Mouse (Mus musculus) stomach, embryonic 16.5 days (tissue): ENCODE data around the gene Yod1. TPM values are rescaled to one million over a fixed set of nuclear protein-coding genes. Genes with fewer than 3 reads are reported as not detected.
A peak's percentile ranks its signal among the peaks of the same experiment; 100 is the strongest.

Experiments
- ATAC-seq: fragments of 200-750 bp; cut with Nextera tagmentation; 2 replicates; pipeline ENCODE4 v1.8.0; 2017; ENCODE audit warnings: moderate number of reproducible peaks, moderate TSS enrichment; ENCODE audit not compliant: insufficient read depth, low FRiP score
- H3K27ac ChIP-seq: fragments of 300-500 bp; sonication (generic); 2 replicates; pipeline ENCODE4 v1.5.1; 2014; ENCODE audit warnings: low read length
- H3K27me3 ChIP-seq: fragments of 300-500 bp; sonication (generic); 2 replicates; pipeline ENCODE4 v1.6.1; 2014; ENCODE audit warnings: low read length, control low read depth, mixed read lengths; ENCODE audit not compliant: control insufficient read depth, insufficient read depth
- H3K36me3 ChIP-seq: fragments of 300-500 bp; sonication (generic); 2 replicates; pipeline ENCODE4 v1.6.1; 2014; ENCODE audit warnings: low read length; ENCODE audit not compliant: control insufficient read depth, insufficient read depth
- H3K4me1 ChIP-seq: fragments of 300-500 bp; sonication (generic); 2 replicates; pipeline ENCODE4 v1.6.1; 2014; ENCODE audit warnings: low read length, control low read depth, mixed read lengths; ENCODE audit not compliant: control insufficient read depth, insufficient read depth
- H3K4me2 ChIP-seq: fragments of 300-500 bp; sonication (generic); 2 replicates; pipeline ENCODE4 v1.6.1; 2014; ENCODE audit warnings: low read depth, low read length, mixed read lengths
- H3K4me3 ChIP-seq: fragments of 300-500 bp; sonication (generic); replicated peaks from 2 replicates; pipeline ENCODE4 v1.5.1; 2014; ENCODE audit warnings: mild to moderate bottlenecking, low read length
- H3K9ac ChIP-seq: fragments of 300-500 bp; sonication (generic); 2 replicates; pipeline ENCODE4 v1.6.1; 2014; ENCODE audit warnings: low read length
- H3K9me3 ChIP-seq: fragments of 300-500 bp; sonication (generic); replicated peaks from 2 replicates; pipeline ENCODE4 v1.6.1; 2016; ENCODE audit warnings: low read length, control low read depth; ENCODE audit not compliant: control insufficient read depth
- WGBS: fragments of 180-500 bp; shearing (Covaris S2); extraction: QIAGEN DNeasy Blood & Tissue Kit; methylation state at CpG from one replicate; pipeline ENCODE4 v1.1.7; 2014; 5-methylcytosine and 5-hydroxymethylcytosine counted together
- polyA plus RNA-seq: library from polyadenylated mRNA; unstranded; fragments of >200 nt; fragmentation: Nextera tagmentation; extraction: Ambion mirVana; gene quantifications from 2 replicates; pipeline ENCODE4 v1.2.1, GENCODE M21; 2015

Yod1 gene
- polyA plus RNA-seq, 1 experiment from 2014 or later, result 14.9 TPM

- Histone ChIP-seq H3K36me3 (no peaks in the 10 kb centered on the region), H3K27ac (no peak overlapping the region), H3K9me3 (no peaks in the 10 kb centered on the region), H3K4me1 (no peaks in the 10 kb centered on the region), H3K4me2 (no peak overlapping the region), H3K4me3 (no peak overlapping the region), H3K27me3 (no peaks in the 10 kb centered on the region), H3K9ac (no peak overlapping the region)
- WGBS, result 81% methylated on average over 3 of the region's 3 CpGs
- ATAC-seq, result no peak
These were observed 29.7 kb downstream of the Yod1 start for GRCm38 (mm10) chr1:130746819-130747218.

GRCm38 (mm10) chr1:130759689-130760088 is 42.6 kb downstream of the Yod1 start:
- Histone ChIP-seq H3K27me3 (no peaks in the 10 kb centered on the region), H3K4me1 (no peaks in the 10 kb centered on the region), H3K9me3 (no peaks in the 10 kb centered on the region), H3K36me3 (no peaks in the 10 kb centered on the region), H3K4me2 (no peak overlapping the region), H3K9ac (no peak overlapping the region), H3K4me3 (no peak overlapping the region), H3K27ac (no peak overlapping the region)
- no peak for ATAC-seq
- 64% methylated on average over 9 of the region's 9 CpGs for WGBS

DNA sequence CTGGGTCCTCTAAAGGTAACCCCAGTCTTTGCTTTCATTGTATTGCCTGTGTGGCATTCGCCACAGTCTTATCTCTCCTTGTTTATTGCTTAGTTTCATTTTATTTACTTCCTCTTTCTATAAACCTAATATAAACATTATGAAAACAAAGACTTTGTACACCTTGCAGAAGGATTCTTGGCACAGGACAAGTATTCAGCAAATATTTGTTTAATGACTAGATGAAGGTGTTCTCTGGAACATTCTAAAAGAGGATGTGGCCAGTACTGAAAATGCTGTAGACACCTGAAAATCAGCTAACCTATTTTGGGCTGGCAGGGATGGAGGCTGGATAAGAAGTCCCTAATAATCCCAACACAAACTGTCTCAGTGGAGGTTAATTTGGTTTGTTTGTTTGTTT is 44.5 kb downstream of the Yod1 start:
- H3K27ac ChIP-seq, result peak overlapping the region; percentile 41; the same call in 1 of the 2 replicates
- H3K27me3 ChIP-seq, result no peaks in the 10 kb centered on the region
- 48% methylated on average over 1 of the region's 1 CpGs for WGBS
- H3K4me2 ChIP-seq, result no peak overlapping the region
- ATAC-seq, result no peak
- H3K4me1 ChIP-seq, result no peaks in the 10 kb centered on the region
- H3K9me3 ChIP-seq, result no peaks in the 10 kb centered on the region
- no peak overlapping the region for H3K4me3 ChIP-seq
- H3K36me3 ChIP-seq, result no peaks in the 10 kb centered on the region
- H3K9ac ChIP-seq, result no peak overlapping the region

GRCm38 (mm10) chr1:130762045-130762760 is 45.1 kb downstream of the Yod1 start:
- whole genome bisulfite sequencing, result 76% methylated on average over 3 of the region's 3 CpGs
- Histone ChIP-seq H3K4me2 (no peak overlapping the region), H3K36me3 (no peaks in the 10 kb centered on the region), H3K27me3 (no peaks in the 10 kb centered on the region), H3K9me3 (no peaks in the 10 kb centered on the region), H3K4me1 (no peaks in the 10 kb centered on the region), H3K4me3 (no peak overlapping the region), H3K9ac (no peak overlapping the region), H3K27ac (no peak overlapping the region)
- ATAC-seq, result no peak

- peak overlapping the region; percentile 84 for H3K27ac ChIP-seq
These were observed 46.9 kb downstream of the Yod1 start for GRCm38 (mm10) chr1:130764027-130764461.

DNA sequence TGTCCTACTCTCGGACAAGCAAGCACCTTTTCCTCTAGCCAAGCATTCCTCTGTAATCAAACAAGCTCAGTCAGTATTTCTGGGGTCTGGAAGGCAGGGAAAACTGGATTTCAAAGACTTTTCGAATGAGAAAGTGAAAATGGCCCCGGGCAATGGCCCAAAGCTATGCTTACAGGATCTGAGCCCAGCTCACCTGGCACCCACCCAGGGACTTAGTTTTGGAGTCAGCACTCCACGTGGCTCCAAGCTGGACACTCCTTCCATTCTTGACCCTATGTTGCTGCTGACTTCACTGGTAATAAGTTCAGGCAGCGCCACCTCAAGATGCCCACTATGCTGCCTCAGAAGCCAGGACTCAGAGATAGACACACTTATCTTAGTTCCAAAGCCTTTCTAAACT is 49.9 kb downstream of the Yod1 start:
- no peaks in the 10 kb centered on the region for H3K27me3 ChIP-seq
- no peaks in the 10 kb centered on the region for H3K4me1 ChIP-seq
- no peaks in the 10 kb centered on the region for H3K9me3 ChIP-seq
- H3K4me2 ChIP-seq, result no peak overlapping the region
- no peak overlapping the region for H3K4me3 ChIP-seq
- 82% methylated on average over 5 of the region's 5 CpGs for WGBS
- ATAC-seq, result no peak
- no peak overlapping the region for H3K9ac ChIP-seq
- no peak overlapping the region for H3K27ac ChIP-seq
- H3K36me3 ChIP-seq, result no peaks in the 10 kb centered on the region

More at GRCm38 (mm10) chr1:130764027-130764461, 46.9 kb downstream of the Yod1 start:
- Histone ChIP-seq H3K4me3 (no peak overlapping the region), H3K4me1 (no peaks in the 10 kb centered on the region), H3K9ac (no peak overlapping the region), H3K9me3 (no peaks in the 10 kb centered on the region), H3K4me2 (peak overlapping the region; percentile 26; the same call in 1 of the 2 replicates), H3K27me3 (no peaks in the 10 kb centered on the region), H3K36me3 (no peaks in the 10 kb centered on the region)
- ATAC-seq, result peak; percentile 93
- 56% methylated on average over 12 of the region's 12 CpGs for WGBS

- H3K36me3 ChIP-seq, result no peaks in the 10 kb centered on the region
- ATAC-seq, result no peak
- H3K9ac ChIP-seq, result no peak overlapping the region
- no peaks in the 10 kb centered on the region for H3K27me3 ChIP-seq
- WGBS, result 85% methylated on average over 2 of the region's 2 CpGs
- no peak overlapping the region for H3K4me3 ChIP-seq
- H3K4me1 ChIP-seq, result no peaks in the 10 kb centered on the region
- peak overlapping the region; percentile 56 for H3K27ac ChIP-seq
- no peaks in the 10 kb centered on the region for H3K9me3 ChIP-seq
- H3K4me2 ChIP-seq, result no peak overlapping the region
These were observed 52.8 kb downstream of the Yod1 start for GRCm38 (mm10) chr1:130769925-130770324.

GRCm38 (mm10) chr1:130770487-130770886 is 53.4 kb downstream of the Yod1 start:
- no peak overlapping the region for H3K9ac ChIP-seq
- H3K4me3 ChIP-seq, result no peak overlapping the region
- peak; percentile 89 for ATAC-seq
- H3K27me3 ChIP-seq, result no peaks in the 10 kb centered on the region
- H3K4me2 ChIP-seq, result no peak overlapping the region
- no peaks in the 10 kb centered on the region for H3K4me1 ChIP-seq
- no peaks in the 10 kb centered on the region for H3K36me3 ChIP-seq
- H3K9me3 ChIP-seq, result no peaks in the 10 kb centered on the region
- WGBS, result 70% methylated on average over 4 of the region's 4 CpGs
- peak overlapping the region; percentile 58 for H3K27ac ChIP-seq

GRCm38 (mm10) chr1:130770981-130771494 is 53.9 kb downstream of the Yod1 start:
- 57% methylated on average over 3 of the region's 3 CpGs for WGBS
- Histone ChIP-seq H3K4me3 (no peak overlapping the region), H3K4me2 (no peak overlapping the region), H3K4me1 (no peaks in the 10 kb centered on the region), H3K36me3 (no peaks in the 10 kb centered on the region), H3K27me3 (no peaks in the 10 kb centered on the region), H3K9me3 (no peaks in the 10 kb centered on the region), H3K27ac (peak overlapping the region; percentile 58; the same call in 1 of the 2 replicates), H3K9ac (no peak overlapping the region)
- no peak for ATAC-seq
